Mouse (Mus musculus) ES-E14 (cell line): Measurements from ENCODE around the gene 1700029F12Rik. TPM values are rescaled to one million over a fixed set of nuclear protein-coding genes. Genes with fewer than 3 reads are reported as not detected.

Experiments
- DNase-seq: peaks from one replicate; pipeline ENCODE4 v3.0.0-alpha.2; 2013; ENCODE audit warnings: low read depth, low spot score
- H3K27ac ChIP-seq: 2 replicates; pipeline ENCODE4 v1.5.1; 2012; ENCODE audit warnings: low read depth, mild to moderate bottlenecking, low read length, moderate library complexity, mixed read lengths; ENCODE audit not compliant: poor library complexity, insufficient read depth, severe bottlenecking
- H3K36me3 ChIP-seq: 2 replicates; pipeline ENCODE4 v1.6.1; 2012; ENCODE audit warnings: mild to moderate bottlenecking, low read length, moderate library complexity, mixed read lengths; ENCODE audit not compliant: control insufficient read depth, poor library complexity, insufficient read depth, severe bottlenecking
- H3K4me1 ChIP-seq, 2 experiments: fragments of 150-350 bp in 1 of 2; sonication (generic) in 1 of 2; 2 replicates each; pipeline ENCODE4 v1.6.1; 2012; ENCODE audit warnings: low read length in 2 of 2, mild to moderate bottlenecking in 1 of 2, mixed read lengths in 1 of 2; ENCODE audit not compliant: control insufficient read depth in 2 of 2, insufficient read depth in 2 of 2, poor library complexity in 1 of 2
- H3K4me3 ChIP-seq, 2 experiments: fragments of 150-350 bp in 1 of 2; sonication (generic) in 1 of 2; 2 replicates each; pipeline ENCODE4 v1.5.1; 2012; ENCODE audit warnings: low read length in 2 of 2, low read depth in 1 of 2, mild to moderate bottlenecking in 1 of 2, mixed read lengths in 1 of 2; ENCODE audit not compliant: insufficient read depth in 1 of 2, poor library complexity in 1 of 2, severe bottlenecking in 1 of 2
- H3K9ac ChIP-seq: 2 replicates; pipeline ENCODE4 v1.6.1; 2012; ENCODE audit warnings: low read depth, mild to moderate bottlenecking, low read length, mixed read lengths; ENCODE audit not compliant: poor library complexity, insufficient read depth, severe bottlenecking
- H3K9me3 ChIP-seq: fragments of 150-350 bp; sonication (generic); 2 replicates; pipeline ENCODE4 v1.6.1; 2012; ENCODE audit warnings: low read depth, mild to moderate bottlenecking, low read length; ENCODE audit not compliant: control insufficient read depth, insufficient read depth
- CHD2 ChIP-seq: IDR thresholded peaks from 2 replicates; pipeline ENCODE4 v1.6.1; 2014; ENCODE audit warnings: mild to moderate bottlenecking, low read depth, low read length, inconsistent platforms
- HCFC1 ChIP-seq: IDR thresholded peaks from 2 replicates; pipeline ENCODE4 v1.6.1; 2012; ENCODE audit warnings: low read length, inconsistent platforms, borderline replicate concordance; ENCODE audit not compliant: insufficient read depth
- MAFK ChIP-seq: IDR thresholded peaks from 2 replicates; pipeline ENCODE4 v1.6.1; 2014; ENCODE audit warnings: mild to moderate bottlenecking, low read depth, low read length, inconsistent platforms; ENCODE audit not compliant: insufficient read depth
- ZC3H11A ChIP-seq: IDR thresholded peaks from 2 replicates; pipeline ENCODE4 v1.6.1; 2012; ENCODE audit warnings: low read depth, mild to moderate bottlenecking, inconsistent platforms, low read length, borderline replicate concordance
- ZNF384 ChIP-seq: IDR thresholded peaks from 2 replicates; pipeline ENCODE4 v1.6.1; 2012; ENCODE audit warnings: low read depth, low read length, inconsistent platforms
- in situ Hi-C, 2 experiments: fragments of 600-800 bp; cut with MboI; formaldehyde crosslinking; loops; one replicate each; pipeline ENCODE4 v1.15.1; 2025; ENCODE audit warnings: low sequenced_read_pairs in 2 of 2, inconsistent platforms in 1 of 2; ENCODE audit not compliant: unreplicated experiment in 2 of 2
- total RNA-seq: library from RNA; depleted of rRNA; stranded (reverse); fragments of 300-350 nt; gene quantifications from 2 replicates; pipeline ENCODE4 v1.2.3, GENCODE M21; 2012

Gene 1700029F12Rik
- total RNA-seq, 1 experiment, result not detected

DNA sequence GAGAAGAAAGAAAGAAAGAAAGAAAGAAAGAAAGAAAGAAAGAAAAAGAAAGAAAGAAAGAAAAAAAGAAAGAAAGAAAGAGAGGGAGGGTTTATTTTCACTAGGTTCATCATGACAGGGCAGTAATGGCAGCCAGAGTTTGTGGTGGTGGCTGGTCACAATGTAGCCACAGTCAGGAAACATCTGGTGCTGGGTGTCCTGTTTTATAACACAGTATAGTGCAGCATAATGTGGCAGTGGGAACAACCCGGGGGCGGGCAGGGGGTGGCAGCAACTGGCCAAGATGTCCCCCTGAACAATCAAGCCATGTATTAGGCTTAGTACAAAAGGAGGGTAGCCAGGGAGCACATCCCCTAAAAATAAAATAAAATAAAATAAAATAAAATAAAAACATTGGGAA is 29.3 kb upstream of the 1700029F12Rik start:
- no peak for TF ChIP-seq ZC3H11A
- TF ChIP-seq ZNF384, result no peak
- TF ChIP-seq MAFK, result no peak
- TF ChIP-seq HCFC1, result no peak
- TF ChIP-seq CHD2, result no peak
- no peak for DNase-seq
- no peaks in the 10 kb centered on the region for H3K36me3 ChIP-seq
- no peak overlapping the region for H3K4me3 ChIP-seq
- H3K9ac ChIP-seq, result no peak overlapping the region
- in situ Hi-C loops, result no loop called here
- no peak overlapping the region; the same call in 1 of the 2 replicates for H3K27ac ChIP-seq
- peaks cover 3 to 9% of the 10 kb centered on the region in 2 experiments for H3K4me1 ChIP-seq
- H3K9me3 ChIP-seq, result no peaks in the 10 kb centered on the region

DNA sequence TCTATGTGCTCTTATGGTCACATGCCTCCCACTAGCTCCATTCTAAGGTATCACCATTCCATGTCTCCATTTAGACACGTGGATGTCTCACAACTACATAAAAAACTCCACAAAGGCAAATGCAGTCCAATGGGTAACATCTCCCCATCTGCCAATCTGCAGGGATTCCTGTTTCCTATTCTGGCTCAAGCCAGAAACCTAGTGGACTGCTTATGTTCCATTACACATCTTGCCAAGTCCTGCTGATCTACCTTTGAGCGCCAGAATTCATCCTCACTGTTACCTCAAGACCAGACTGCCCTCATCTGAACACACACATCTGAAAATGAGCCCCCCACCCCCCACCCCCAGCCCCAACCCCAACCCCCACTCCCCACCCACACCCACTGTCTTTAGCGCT is 28.0 kb upstream of the 1700029F12Rik start:
- no peak for DNase-seq
- Histone ChIP-seq H3K36me3 (no peaks in the 10 kb centered on the region), H3K9me3 (no peaks in the 10 kb centered on the region), H3K9ac (no peak overlapping the region), H3K4me1 (peaks cover 0 to 12% of the 10 kb centered on the region in 2 experiments), H3K4me3 (no peak overlapping the region), H3K27ac (no peak overlapping the region)
- TF ChIP-seq ZNF384, result no peak
- no peak for TF ChIP-seq MAFK
- in situ Hi-C loops, result no loop called here

- Histone ChIP-seq H3K4me1 (peaks cover 0 to 10% of the 10 kb centered on the region in 2 experiments; a peak in 3 of 4 replicates), H3K27ac (no peak overlapping the region), H3K9ac (no peak overlapping the region), H3K4me3 (no peak overlapping the region), H3K9me3 (no peaks in the 10 kb centered on the region), H3K36me3 (no peaks in the 10 kb centered on the region)
- in situ Hi-C loops, result no loop called here
- TF ChIP-seq ZNF384 (no peak), HCFC1 (no peak), CHD2 (no peak), MAFK (no peak), ZC3H11A (no peak)
- no peak for DNase-seq
These were observed 26.2 kb upstream of the 1700029F12Rik start for GRCm38 (mm10) chr13:97060331-97060730.

GRCm38 (mm10) chr13:97059746-97060145 is 25.6 kb upstream of the 1700029F12Rik start:
- TF ChIP-seq HCFC1 (no peak), ZC3H11A (no peak), CHD2 (no peak), ZNF384 (no peak), MAFK (no peak)

GRCm38 (mm10) chr13:97057817-97058216 is 23.7 kb upstream of the 1700029F12Rik start:
- H3K4me3 ChIP-seq, result no peak overlapping the region
- no peak overlapping the region for H3K27ac ChIP-seq
- in situ Hi-C loops, result loop anchor here (10.0 kb wide), 1 partner anchor 203 kb away; no protein-coding TSS in a partner anchor
- DNase-seq, result no peak
- no peak overlapping the region for H3K9ac ChIP-seq
- TF ChIP-seq MAFK (no peak), HCFC1 (no peak), CHD2 (no peak), ZC3H11A (no peak), ZNF384 (no peak)
- H3K9me3 ChIP-seq, result no peaks in the 10 kb centered on the region
- no peaks in the 10 kb centered on the region for H3K36me3 ChIP-seq
- H3K4me1 ChIP-seq, result peaks cover 0 to 4% of the 10 kb centered on the region in 2 experiments; a peak in 2 of 4 replicates

More at GRCm38 (mm10) chr13:97059746-97060145, 25.6 kb upstream of the 1700029F12Rik start:
- H3K9me3 ChIP-seq, result no peaks in the 10 kb centered on the region
- no peak for DNase-seq
- peaks cover 0 to 10% of the 10 kb centered on the region in 2 experiments; a peak in 3 of 4 replicates for H3K4me1 ChIP-seq
- H3K4me3 ChIP-seq, result no peak overlapping the region
- H3K36me3 ChIP-seq, result no peaks in the 10 kb centered on the region
- no peak overlapping the region for H3K27ac ChIP-seq
- no peak overlapping the region for H3K9ac ChIP-seq
- in situ Hi-C loops, result loop anchor here (10.0 kb wide), 1 partner anchor 205 kb away; no protein-coding TSS in a partner anchor
